Mouse (Mus musculus) macrophage (primary cell): ENCODE data around the gene Spag17. TPM values are rescaled to one million over a fixed set of nuclear protein-coding genes. Genes with fewer than 3 reads are reported as not detected.

ENCODE experiments used
- H3K27ac ChIP-seq: fragments of 350-480 bp; formaldehyde crosslinking; 2 replicates; pipeline ENCODE4 v1.9.0; 2021
- H3K36me3 ChIP-seq: fragments of 350-480 bp; formaldehyde crosslinking; 2 replicates; pipeline ENCODE4 v1.9.0; 2021; ENCODE audit errors: inconsistent target
- H3K4me3 ChIP-seq: fragments of 350-480 bp; formaldehyde crosslinking; 2 replicates; pipeline ENCODE4 v1.9.0; 2021; ENCODE audit errors: inconsistent target
- H3K79me2 ChIP-seq: fragments of 350-480 bp; formaldehyde crosslinking; 2 replicates; pipeline ENCODE4 v1.9.0; 2021; ENCODE audit errors: inconsistent target
- WGBS: methylation state at CpG from one replicate; pipeline ENCODE4 v1.1.7; 2026; ENCODE audit warnings: inconsistent platforms; ENCODE audit not compliant: missing documents; 5-methylcytosine and 5-hydroxymethylcytosine counted together
- polyA plus RNA-seq: library from polyadenylated mRNA; stranded (reverse); fragments of 250-400 nt; gene quantifications from 3 replicates; pipeline ENCODE4 v1.2.4, GENCODE M21; 2018; ENCODE audit warnings: inconsistent platforms

Gene Spag17
- polyA plus RNA-seq, 1 experiment from 2014 or later = not detected

- no peaks in the 10 kb centered on the region for H3K36me3 ChIP-seq
- H3K4me3 ChIP-seq = no peak overlapping the region
- H3K79me2 ChIP-seq = no peaks in the 10 kb centered on the region
- WGBS = 75% methylated on average over 1 of the region's 1 CpGs
- H3K27ac ChIP-seq = no peak overlapping the region
Measured at GRCm38 (mm10) chr3:99936159-99936558, 51.0 kb downstream of the Spag17 start.

- Histone ChIP-seq H3K27ac (no peak overlapping the region), H3K79me2 (no peaks in the 10 kb centered on the region), H3K36me3 (no peaks in the 10 kb centered on the region), H3K4me3 (no peak overlapping the region)
- WGBS = 36% methylated on average over 8 of the region's 8 CpGs
Measured at GRCm38 (mm10) chr3:99938611-99939286, 53.5 kb downstream of the Spag17 start.

GRCm38 (mm10) chr3:99945171-99945570, 60.0 kb downstream of the Spag17 start:
- Histone ChIP-seq H3K36me3 (no peaks in the 10 kb centered on the region), H3K79me2 (no peaks in the 10 kb centered on the region)
- WGBS = 68% methylated on average over 2 of the region's 2 CpGs

GRCm38 (mm10) chr3:99954039-99954602, 68.9 kb downstream of the Spag17 start:
- no peak overlapping the region for H3K27ac ChIP-seq
- H3K4me3 ChIP-seq = no peak overlapping the region
- 82% methylated on average over 9 of the region's 9 CpGs for WGBS
- no peaks in the 10 kb centered on the region for H3K79me2 ChIP-seq
- no peaks in the 10 kb centered on the region for H3K36me3 ChIP-seq

More at GRCm38 (mm10) chr3:99945171-99945570, 60.0 kb downstream of the Spag17 start:
- Histone ChIP-seq H3K27ac (no peak overlapping the region), H3K4me3 (no peak overlapping the region)

GRCm38 (mm10) chr3:99956517-99956916, 71.3 kb downstream of the Spag17 start:
- no peaks in the 10 kb centered on the region for H3K36me3 ChIP-seq
- H3K79me2 ChIP-seq = no peaks in the 10 kb centered on the region
- H3K4me3 ChIP-seq = no peak overlapping the region
- no peak overlapping the region for H3K27ac ChIP-seq

- WGBS = 90% methylated on average over 7 of the region's 7 CpGs
- no peak overlapping the region for H3K4me3 ChIP-seq
- no peak overlapping the region for H3K27ac ChIP-seq
- no peaks in the 10 kb centered on the region for H3K36me3 ChIP-seq
- H3K79me2 ChIP-seq = no peaks in the 10 kb centered on the region
Measured at GRCm38 (mm10) chr3:99959805-99960485, 74.7 kb downstream of the Spag17 start.

- Histone ChIP-seq H3K4me3 (no peak overlapping the region), H3K79me2 (no peaks in the 10 kb centered on the region), H3K27ac (no peak overlapping the region), H3K36me3 (no peaks in the 10 kb centered on the region)
- 89% methylated on average over 6 of the region's 6 CpGs for WGBS
Measured at GRCm38 (mm10) chr3:99964345-99964744, 79.1 kb downstream of the Spag17 start.

GRCm38 (mm10) chr3:99965863-99966262, 80.7 kb downstream of the Spag17 start:
- Histone ChIP-seq H3K4me3 (no peak overlapping the region), H3K27ac (no peak overlapping the region), H3K79me2 (no peaks in the 10 kb centered on the region), H3K36me3 (no peaks in the 10 kb centered on the region)
- 84% methylated on average over 4 of the region's 4 CpGs for WGBS

GRCm38 (mm10) chr3:99966285-99966684, 81.1 kb downstream of the Spag17 start:
- WGBS = 83% methylated on average over 2 of the region's 2 CpGs
- Histone ChIP-seq H3K79me2 (no peaks in the 10 kb centered on the region), H3K36me3 (no peaks in the 10 kb centered on the region), H3K4me3 (no peak overlapping the region), H3K27ac (no peak overlapping the region)

- 51% methylated on average over 5 of the region's 5 CpGs for WGBS
- H3K79me2 ChIP-seq = no peaks in the 10 kb centered on the region
Measured at GRCm38 (mm10) chr3:99970766-99971165, 85.6 kb downstream of the Spag17 start.

GRCm38 (mm10) chr3:99981046-99981445, 95.8 kb downstream of the Spag17 start:
- H3K27ac ChIP-seq = no peak overlapping the region
- H3K79me2 ChIP-seq = no peaks in the 10 kb centered on the region
- WGBS = 77% methylated on average over 7 of the region's 7 CpGs
- no peaks in the 10 kb centered on the region for H3K36me3 ChIP-seq
- no peak overlapping the region for H3K4me3 ChIP-seq

More at GRCm38 (mm10) chr3:99970766-99971165, 85.6 kb downstream of the Spag17 start:
- H3K4me3 ChIP-seq = no peak overlapping the region
- no peaks in the 10 kb centered on the region for H3K36me3 ChIP-seq
- no peak overlapping the region for H3K27ac ChIP-seq

GRCm38 (mm10) chr3:100004676-100005075, 119.5 kb downstream of the Spag17 start:
- Histone ChIP-seq H3K79me2 (no peaks in the 10 kb centered on the region), H3K36me3 (no peaks in the 10 kb centered on the region), H3K4me3 (no peak overlapping the region), H3K27ac (no peak overlapping the region)
- WGBS = 100% methylated on average over 1 of the region's 1 CpGs

- no peak overlapping the region for H3K27ac ChIP-seq
- H3K79me2 ChIP-seq = no peaks in the 10 kb centered on the region
- no peak overlapping the region for H3K4me3 ChIP-seq
- no peaks in the 10 kb centered on the region for H3K36me3 ChIP-seq
Measured at GRCm38 (mm10) chr3:100009807-100010206, 124.6 kb downstream of the Spag17 start.

- Histone ChIP-seq H3K27ac (no peak overlapping the region), H3K36me3 (no peaks in the 10 kb centered on the region), H3K4me3 (no peak overlapping the region), H3K79me2 (no peaks in the 10 kb centered on the region)
- WGBS = 67% methylated on average over 1 of the region's 1 CpGs
Measured at GRCm38 (mm10) chr3:100014110-100014509, 128.9 kb downstream of the Spag17 start.

GRCm38 (mm10) chr3:100031291-100031690, 146.1 kb downstream of the Spag17 start:
- WGBS = 74% methylated on average over 4 of the region's 4 CpGs
- Histone ChIP-seq H3K4me3 (no peak overlapping the region), H3K79me2 (no peaks in the 10 kb centered on the region), H3K36me3 (no peaks in the 10 kb centered on the region), H3K27ac (no peak overlapping the region)
